Mouse (Mus musculus) intestine, embryonic 15.5 days (tissue): ENCODE measurements at regions not wholly inside any gene's neighbourhood (a gene's known extent, or its start where the extent isn't known, plus 50 kb on each side); places are given as distances from the start of the nearest gene placed in this dataset.

Experiments used
- ATAC-seq: fragments of 200-750 bp; cut with Nextera tagmentation; 2 replicates; pipeline ENCODE4 v1.8.0; 2017; ENCODE audit warnings: moderate TSS enrichment, moderate library complexity
- H3K27ac ChIP-seq: fragments of 300-500 bp; sonication (generic); 2 replicates; pipeline ENCODE4 v1.5.1; 2015; ENCODE audit warnings: mild to moderate bottlenecking, inconsistent platforms
- H3K27me3 ChIP-seq: fragments of 300-500 bp; sonication (generic); replicated peaks from 2 replicates; pipeline ENCODE4 v1.6.1; 2015; ENCODE audit warnings: inconsistent platforms
- H3K36me3 ChIP-seq: fragments of 300-500 bp; sonication (generic); 2 replicates; pipeline ENCODE4 v1.6.1; 2015; ENCODE audit warnings: inconsistent platforms
- H3K4me1 ChIP-seq: fragments of 300-500 bp; sonication (generic); replicated peaks from 2 replicates; pipeline ENCODE4 v1.6.1; 2015; ENCODE audit warnings: inconsistent platforms
- H3K4me2 ChIP-seq: fragments of 300-500 bp; sonication (generic); replicated peaks from 2 replicates; pipeline ENCODE4 v1.6.1; 2015; ENCODE audit warnings: mild to moderate bottlenecking, inconsistent platforms
- H3K4me3 ChIP-seq: fragments of 300-500 bp; sonication (generic); replicated peaks from 2 replicates; pipeline ENCODE4 v1.5.1; 2015; ENCODE audit warnings: inconsistent platforms
- H3K9ac ChIP-seq: fragments of 300-500 bp; sonication (generic); 2 replicates; pipeline ENCODE4 v1.6.1; 2015; ENCODE audit warnings: inconsistent platforms
- H3K9me3 ChIP-seq: fragments of 300-500 bp; sonication (generic); 2 replicates; pipeline ENCODE4 v1.6.1; 2016; ENCODE audit warnings: inconsistent platforms
- WGBS: fragments of 180-500 bp; shearing (Covaris S2); methylation state at CpG from one replicate; pipeline ENCODE4 v1.1.7; 2015; 5-methylcytosine and 5-hydroxymethylcytosine counted together

DNA sequence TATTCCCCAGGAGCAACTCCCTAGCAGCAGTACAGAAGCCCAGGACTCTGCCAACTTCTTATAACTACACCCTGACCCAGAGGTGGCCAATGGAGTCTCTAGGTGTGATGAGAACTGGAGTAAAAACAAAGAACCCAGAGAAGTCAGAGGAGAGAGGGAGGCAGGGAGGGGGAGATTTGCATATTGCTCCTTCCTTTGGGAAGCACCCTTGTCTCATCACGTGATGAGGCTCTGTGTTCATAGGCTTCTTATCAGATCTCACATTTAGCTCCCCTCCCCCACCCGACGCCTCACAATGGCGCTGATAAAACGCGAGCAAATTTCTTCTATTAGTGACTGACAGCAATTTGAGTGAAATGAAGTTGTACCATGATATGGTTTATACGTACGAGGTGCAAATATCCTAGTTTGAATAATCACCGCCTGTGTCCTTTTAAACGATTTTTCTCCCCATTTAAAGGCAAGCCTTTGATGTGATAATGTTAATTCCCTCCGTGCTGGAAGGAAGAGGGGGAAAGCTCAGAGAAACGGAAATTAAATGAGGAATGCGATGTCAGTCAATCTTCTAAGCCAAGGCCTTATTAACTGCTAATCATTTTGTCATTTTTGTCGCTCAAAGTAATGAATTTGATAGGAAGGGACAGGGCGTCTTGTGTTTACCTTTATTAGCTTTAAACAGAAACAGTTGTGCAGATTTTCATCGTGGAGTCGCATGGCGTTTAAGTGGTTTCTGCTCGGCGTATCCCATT lies 273.3 kb downstream of the Irx1 start:
- H3K9ac ChIP-seq, result no peak overlapping the region
- WGBS, result 30% methylated on average over 20 of the region's 20 CpGs
- no peaks in the 10 kb centered on the region for H3K9me3 ChIP-seq
- ATAC-seq, result no peak
- H3K27ac ChIP-seq, result no peak overlapping the region
- no peaks in the 10 kb centered on the region for H3K27me3 ChIP-seq
- H3K4me3 ChIP-seq, result no peak overlapping the region
- H3K4me1 ChIP-seq, result no peaks in the 10 kb centered on the region
- H3K4me2 ChIP-seq, result no peak overlapping the region
- H3K36me3 ChIP-seq, result no peaks in the 10 kb centered on the region

GRCm38 (mm10) chr13:71689187-71689586 lies 274.3 kb downstream of the Irx1 start:
- H3K4me1 ChIP-seq, result no peaks in the 10 kb centered on the region
- H3K4me3 ChIP-seq, result no peak overlapping the region
- H3K4me2 ChIP-seq, result no peak overlapping the region
- no peak overlapping the region for H3K9ac ChIP-seq
- no peaks in the 10 kb centered on the region for H3K27me3 ChIP-seq
- H3K9me3 ChIP-seq, result no peaks in the 10 kb centered on the region
- H3K36me3 ChIP-seq, result no peaks in the 10 kb centered on the region
- 44% methylated on average over 9 of the region's 9 CpGs for whole genome bisulfite sequencing
- no peak overlapping the region for H3K27ac ChIP-seq
- no peak for ATAC-seq

GRCm38 (mm10) chr13:71676081-71676624 lies 287.4 kb downstream of the Irx1 start:
- no peaks in the 10 kb centered on the region for H3K4me1 ChIP-seq
- H3K9ac ChIP-seq, result no peak overlapping the region
- H3K27me3 ChIP-seq, result no peaks in the 10 kb centered on the region
- H3K9me3 ChIP-seq, result no peaks in the 10 kb centered on the region
- no peak overlapping the region for H3K4me2 ChIP-seq
- no peak overlapping the region for H3K27ac ChIP-seq
- no peak for ATAC-seq
- WGBS, result 79% methylated on average over 10 of the region's 10 CpGs
- no peaks in the 10 kb centered on the region for H3K36me3 ChIP-seq
- H3K4me3 ChIP-seq, result no peak overlapping the region

DNA sequence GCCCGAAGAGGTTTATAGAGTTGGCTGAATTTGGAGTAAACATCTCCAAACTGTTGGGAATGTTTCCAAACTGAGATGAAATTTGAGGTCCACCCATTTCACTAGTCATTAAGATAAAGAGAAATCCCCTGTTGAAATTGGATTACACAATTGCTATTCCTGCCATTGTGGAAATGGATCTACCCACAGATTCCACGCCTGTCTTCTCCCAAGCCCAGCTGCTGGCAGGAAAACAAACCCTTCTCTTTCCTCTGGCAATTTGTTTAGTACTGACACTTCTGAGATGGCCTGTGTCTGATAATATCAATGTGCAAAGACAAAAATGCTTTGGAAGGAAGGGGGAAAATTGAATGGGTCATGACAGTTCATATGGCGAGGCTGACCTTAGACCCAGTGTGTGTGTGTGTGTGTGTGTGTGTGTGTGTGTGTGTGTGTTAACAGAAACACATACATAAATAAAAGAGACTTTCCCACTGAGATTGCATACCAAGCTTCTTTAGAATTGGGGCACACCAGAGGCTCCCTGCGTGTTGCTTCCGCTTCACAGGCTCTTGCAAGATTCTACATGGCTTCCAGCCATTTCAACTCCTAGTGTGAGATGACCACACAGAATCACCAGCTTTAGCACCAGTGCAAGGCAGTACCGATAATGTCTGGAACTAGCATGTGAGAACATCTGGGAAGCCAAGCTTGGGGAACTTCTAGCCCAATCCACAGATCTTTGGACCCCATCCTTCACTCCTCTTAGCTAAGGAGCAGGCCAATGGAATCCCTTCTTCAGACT lies 293.4 kb downstream of the Irx1 start:
- no peak overlapping the region for H3K9ac ChIP-seq
- H3K9me3 ChIP-seq, result no peaks in the 10 kb centered on the region
- no peaks in the 10 kb centered on the region for H3K27me3 ChIP-seq
- H3K4me2 ChIP-seq, result no peak overlapping the region
- H3K27ac ChIP-seq, result no peak overlapping the region
- no peak overlapping the region for H3K4me3 ChIP-seq
- no peaks in the 10 kb centered on the region for H3K4me1 ChIP-seq
- H3K36me3 ChIP-seq, result no peaks in the 10 kb centered on the region
- no peak for ATAC-seq
- WGBS, result 65% methylated on average over 6 of the region's 6 CpGs

GRCm38 (mm10) chr13:71668256-71668655 lies 295.3 kb downstream of the Irx1 start:
- H3K4me2 ChIP-seq, result no peak overlapping the region
- 59% methylated on average over 2 of the region's 2 CpGs for WGBS
- H3K27ac ChIP-seq, result no peak overlapping the region
- H3K4me3 ChIP-seq, result no peak overlapping the region
- H3K4me1 ChIP-seq, result no peaks in the 10 kb centered on the region
- no peak for ATAC-seq
- no peaks in the 10 kb centered on the region for H3K27me3 ChIP-seq
- no peaks in the 10 kb centered on the region for H3K36me3 ChIP-seq
- no peak overlapping the region for H3K9ac ChIP-seq
- no peaks in the 10 kb centered on the region for H3K9me3 ChIP-seq

GRCm38 (mm10) chr13:71665221-71665916 lies 298.2 kb downstream of the Irx1 start:
- H3K36me3 ChIP-seq, result no peaks in the 10 kb centered on the region
- no peak overlapping the region for H3K9ac ChIP-seq
- WGBS, result 48% methylated on average over 7 of the region's 7 CpGs
- H3K9me3 ChIP-seq, result no peaks in the 10 kb centered on the region
- H3K4me3 ChIP-seq, result no peak overlapping the region
- H3K4me2 ChIP-seq, result no peak overlapping the region
- no peak overlapping the region for H3K27ac ChIP-seq
- ATAC-seq, result no peak
- no peaks in the 10 kb centered on the region for H3K27me3 ChIP-seq
- H3K4me1 ChIP-seq, result no peaks in the 10 kb centered on the region

DNA sequence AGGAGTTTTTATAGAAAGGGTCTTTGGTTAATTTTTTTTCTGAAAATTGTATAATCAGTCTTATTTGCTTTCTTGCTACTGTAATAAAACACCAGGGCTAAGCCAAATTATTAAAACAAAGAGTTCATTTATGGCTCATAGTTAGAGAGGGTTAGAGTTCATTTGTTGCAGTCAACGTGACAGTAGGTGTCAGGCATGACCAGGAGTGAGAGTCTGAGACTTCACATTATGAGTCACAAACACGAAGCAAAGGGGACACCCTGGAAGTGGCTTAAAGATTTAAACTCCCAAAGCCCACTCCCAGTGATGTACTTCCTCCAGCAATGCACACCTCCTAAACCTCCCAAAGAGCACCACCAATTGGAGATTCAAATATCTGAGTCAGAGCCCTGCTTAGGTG lies 305.6 kb downstream of the Irx1 start:
- Histone ChIP-seq H3K27me3 (no peaks in the 10 kb centered on the region), H3K27ac (no peak overlapping the region), H3K4me1 (no peaks in the 10 kb centered on the region), H3K36me3 (no peaks in the 10 kb centered on the region), H3K9me3 (no peaks in the 10 kb centered on the region), H3K9ac (no peak overlapping the region), H3K4me2 (no peak overlapping the region), H3K4me3 (no peak overlapping the region)
- no peak for ATAC-seq
- WGBS, result 59% methylated on average over 2 of the region's 2 CpGs

GRCm38 (mm10) chr13:71653939-71654467 lies 309.5 kb downstream of the Irx1 start:
- H3K4me3 ChIP-seq, result no peak overlapping the region
- no peaks in the 10 kb centered on the region for H3K27me3 ChIP-seq
- no peak overlapping the region for H3K27ac ChIP-seq
- WGBS, result 54% methylated on average over 6 of the region's 6 CpGs
- no peaks in the 10 kb centered on the region for H3K4me1 ChIP-seq
- ATAC-seq, result no peak
- no peak overlapping the region for H3K9ac ChIP-seq
- no peaks in the 10 kb centered on the region for H3K9me3 ChIP-seq
- no peak overlapping the region for H3K4me2 ChIP-seq
- H3K36me3 ChIP-seq, result no peaks in the 10 kb centered on the region

GRCm38 (mm10) chr13:71653212-71653938 lies 310.1 kb downstream of the Irx1 start:
- Histone ChIP-seq H3K36me3 (no peaks in the 10 kb centered on the region), H3K4me2 (no peak overlapping the region), H3K4me1 (no peaks in the 10 kb centered on the region), H3K27me3 (no peaks in the 10 kb centered on the region), H3K27ac (no peak overlapping the region), H3K9me3 (no peaks in the 10 kb centered on the region), H3K4me3 (no peak overlapping the region), H3K9ac (no peak overlapping the region)
- peak; percentile 49; the same call in 1 of the 2 replicates for ATAC-seq
- WGBS, result 30% methylated on average over 8 of the region's 8 CpGs

DNA sequence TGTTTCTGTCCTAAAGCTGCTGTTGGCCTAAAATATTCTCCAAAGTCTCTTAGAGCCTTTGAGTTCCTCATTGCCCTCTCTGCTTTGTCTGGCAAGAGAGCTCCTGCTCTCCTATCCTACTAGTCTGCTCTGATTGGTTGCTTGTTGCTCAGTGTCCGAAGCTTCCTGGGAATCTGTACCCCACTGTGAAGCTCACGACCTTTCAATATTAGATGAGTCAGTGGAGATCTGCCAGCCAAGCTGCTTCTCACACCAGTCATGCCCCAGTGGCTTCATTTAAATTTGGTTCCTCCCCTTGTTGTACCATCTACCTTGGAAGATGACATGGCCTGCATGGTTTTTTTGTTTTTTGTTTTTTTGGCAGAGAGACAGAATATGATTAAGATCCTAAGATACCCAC lies 313.6 kb downstream of the Irx1 start:
- no peak overlapping the region for H3K4me3 ChIP-seq
- no peaks in the 10 kb centered on the region for H3K36me3 ChIP-seq
- no peaks in the 10 kb centered on the region for H3K9me3 ChIP-seq
- H3K9ac ChIP-seq, result no peak overlapping the region
- ATAC-seq, result no peak
- no peaks in the 10 kb centered on the region for H3K27me3 ChIP-seq
- H3K4me1 ChIP-seq, result no peaks in the 10 kb centered on the region
- H3K4me2 ChIP-seq, result no peak overlapping the region
- WGBS, result 39% methylated on average over 2 of the region's 2 CpGs
- H3K27ac ChIP-seq, result no peak overlapping the region

DNA sequence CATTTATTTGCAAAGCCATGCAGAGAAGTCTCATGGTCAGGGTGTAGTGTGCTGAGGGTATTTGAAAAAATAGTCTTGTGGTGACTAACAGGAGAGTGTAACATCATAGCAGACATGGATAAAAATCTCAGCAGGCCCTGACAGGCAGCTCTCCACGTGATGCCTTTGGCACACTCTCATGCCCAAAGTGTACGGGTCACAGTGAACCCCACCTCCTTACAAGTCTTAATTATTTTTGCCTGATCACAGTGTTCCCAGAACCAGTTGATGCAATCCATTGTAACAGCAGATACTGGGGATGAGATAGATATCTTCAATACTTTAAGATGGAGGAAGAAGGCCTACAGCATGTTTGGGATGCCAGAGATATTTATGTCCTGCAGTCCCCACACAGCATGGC lies 314.5 kb downstream of the Irx1 start:
- Histone ChIP-seq H3K27ac (no peak overlapping the region), H3K27me3 (no peaks in the 10 kb centered on the region), H3K9ac (no peak overlapping the region), H3K4me1 (no peaks in the 10 kb centered on the region), H3K9me3 (no peaks in the 10 kb centered on the region), H3K36me3 (no peaks in the 10 kb centered on the region), H3K4me2 (no peak overlapping the region), H3K4me3 (no peak overlapping the region)
- WGBS, result 83% methylated on average over 2 of the region's 2 CpGs
- no peak for ATAC-seq
